Mouse (Mus musculus) neural tube, embryonic 10.5 days (tissue): ENCODE results near the gene March11.

Source experiments
- DNase-seq: peaks from one replicate; pipeline ENCODE4 v3.0.0-alpha.2; 2017; ENCODE audit warnings: low spot score; ENCODE audit errors: extremely low spot score

The March11 gene

DNA sequence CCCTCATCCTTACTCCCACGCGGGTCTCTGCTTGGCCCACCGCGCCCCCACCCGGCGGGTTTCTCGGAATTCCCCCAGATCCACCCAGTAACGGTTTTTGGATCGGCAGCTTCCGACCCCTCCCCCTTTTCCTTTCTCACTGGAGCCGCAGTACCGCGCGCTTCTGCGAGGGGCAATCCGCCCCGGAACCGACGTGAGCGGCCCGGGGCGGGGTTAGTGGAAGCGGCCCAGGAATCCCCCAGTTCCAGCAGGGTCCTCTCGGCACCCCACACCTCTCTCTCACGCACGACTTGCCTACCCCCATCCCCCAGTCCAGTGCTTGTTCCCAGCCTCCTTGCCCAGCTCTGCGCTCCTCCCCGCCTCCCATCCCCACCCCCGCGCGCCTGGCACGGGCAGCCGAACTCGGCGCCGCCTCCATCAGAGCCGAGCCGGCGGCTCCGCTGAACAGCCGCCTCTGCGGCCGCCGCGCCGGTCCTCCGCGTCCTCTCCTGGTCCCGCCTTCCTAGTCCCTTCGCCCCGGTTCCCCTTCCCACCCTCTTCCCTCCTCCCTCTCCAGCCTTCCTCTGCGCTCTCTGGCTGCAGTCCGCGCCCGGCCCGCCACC, at the start of gene March11:
March11 (plus strand) TSS at position 420 of the 602 bp plus-strand sequence.
- peak; percentile 64 for DNase-seq

DNA sequence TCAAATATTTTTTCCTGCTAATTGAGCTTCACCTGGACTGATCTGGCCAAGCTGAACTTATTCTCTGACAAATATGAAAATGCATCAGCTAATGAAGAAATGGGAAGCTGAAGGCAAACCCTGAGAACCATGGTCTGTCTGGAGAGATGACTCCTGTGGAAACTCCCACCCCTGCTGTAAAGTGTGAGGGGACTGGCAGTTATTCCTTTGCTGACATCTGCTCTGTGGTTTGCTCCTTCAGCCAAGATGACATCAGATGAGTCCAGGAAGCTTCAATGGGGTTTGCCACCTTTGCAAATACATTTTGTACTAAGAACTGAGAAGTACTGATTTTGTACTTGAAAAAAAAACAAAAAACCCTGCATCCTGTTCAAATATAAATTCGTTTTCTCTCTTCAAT, 46.5 kb upstream of the March11 start:
- DNase-seq: no peak

DNA sequence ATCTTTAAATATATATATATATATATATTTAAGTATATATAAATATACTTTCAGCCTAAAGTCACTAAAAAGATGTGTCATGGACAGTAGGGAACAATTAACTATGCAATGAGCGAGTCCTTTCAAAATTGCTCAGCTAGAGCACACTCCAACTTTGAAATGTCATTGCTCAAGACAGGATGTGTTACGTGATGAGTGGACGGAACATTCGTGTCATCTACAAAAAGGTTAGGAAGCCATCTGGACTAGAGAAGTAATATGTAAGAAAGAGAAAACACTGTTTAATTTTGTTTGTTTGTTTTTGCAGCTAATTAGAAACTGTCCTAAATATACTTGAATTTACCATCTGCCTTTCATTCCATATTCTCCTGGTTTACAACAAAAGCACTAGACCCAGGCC, 39.3 kb upstream of the March11 start:
- DNase-seq: no peak

- no peak for DNase-seq
Measured at GRCm38 (mm10) chr15:26276035-26276511, 32.8 kb upstream of the March11 start.

- DNase-seq: no peak
Measured at GRCm38 (mm10) chr15:26276608-26277007, 32.2 kb upstream of the March11 start.

GRCm38 (mm10) chr15:26291871-26292270, 17.0 kb upstream of the March11 start:
- no peak for DNase-seq

DNA sequence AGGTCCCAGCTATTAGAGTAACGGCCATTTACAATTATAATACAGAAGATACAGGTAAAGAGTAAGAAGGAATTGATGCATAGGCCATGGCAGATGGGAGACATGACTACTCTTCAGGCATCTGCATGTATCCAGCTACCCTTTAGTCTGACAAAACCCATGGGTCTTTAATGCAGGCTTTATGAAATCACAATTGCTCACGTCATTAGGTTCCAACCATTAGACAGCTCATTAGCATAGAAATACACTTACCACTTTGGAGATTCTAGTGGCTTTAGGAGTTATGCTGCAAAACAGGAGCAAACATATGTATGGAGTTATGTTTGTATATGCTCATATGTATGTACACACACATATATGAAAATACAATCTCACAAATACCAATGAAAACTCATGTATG, 16.0 kb upstream of the March11 start:
- no peak for DNase-seq

- no peak for DNase-seq
Measured at GRCm38 (mm10) chr15:26293215-26293614, 15.6 kb upstream of the March11 start.

GRCm38 (mm10) chr15:26298668-26299067, 10.2 kb upstream of the March11 start:
- DNase-seq: no peak

- DNase-seq: peak; percentile 87
Measured at GRCm38 (mm10) chr15:26309291-26309931, 563 bp downstream of the March11 start.

- no peak for DNase-seq
Measured at GRCm38 (mm10) chr15:26319866-26320265, 11.0 kb downstream of the March11 start.

- DNase-seq: no peak
Measured at GRCm38 (mm10) chr15:26320402-26320801, 11.6 kb downstream of the March11 start.

DNA sequence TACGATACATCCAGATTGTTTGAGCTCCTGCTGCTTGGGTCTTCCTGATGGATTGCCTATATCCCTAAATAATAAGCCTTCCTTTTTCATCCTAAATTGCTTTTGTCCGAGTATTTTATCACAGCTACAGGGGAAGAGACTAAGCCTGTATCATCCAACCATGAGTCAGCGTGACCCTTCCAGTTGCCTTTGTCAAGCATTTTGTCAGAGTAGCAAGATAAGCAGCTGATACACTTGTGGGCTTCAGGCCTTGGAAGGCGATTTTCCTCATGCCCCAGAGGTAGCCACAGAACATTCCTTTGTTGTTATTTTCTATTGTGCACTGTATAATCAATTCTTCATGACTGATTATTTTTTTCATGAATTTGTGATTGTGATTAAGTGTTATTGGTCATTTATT, 14.0 kb downstream of the March11 start:
- DNase-seq: no peak

GRCm38 (mm10) chr15:26327157-26327556, 18.3 kb downstream of the March11 start:
- DNase-seq: no peak

DNA sequence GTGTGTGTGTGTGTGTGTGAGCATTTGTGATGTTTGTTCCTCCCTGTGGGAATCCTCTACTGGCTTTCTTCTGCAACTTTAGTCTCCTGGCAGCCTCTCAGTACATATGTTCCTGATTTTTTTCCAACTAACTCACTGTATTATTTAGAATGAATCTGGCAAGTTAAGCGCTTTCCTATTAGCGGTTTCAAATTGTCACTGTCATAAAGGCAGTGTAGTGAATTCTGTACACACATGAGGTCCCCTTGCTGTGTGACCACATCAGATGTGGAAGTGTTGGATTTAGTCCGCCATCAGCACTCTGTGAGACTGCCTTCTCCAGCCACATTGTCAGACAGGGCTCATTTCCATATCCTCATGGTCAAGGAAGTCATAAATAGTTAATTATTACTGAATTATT, 26.9 kb downstream of the March11 start:
- no peak for DNase-seq

DNA sequence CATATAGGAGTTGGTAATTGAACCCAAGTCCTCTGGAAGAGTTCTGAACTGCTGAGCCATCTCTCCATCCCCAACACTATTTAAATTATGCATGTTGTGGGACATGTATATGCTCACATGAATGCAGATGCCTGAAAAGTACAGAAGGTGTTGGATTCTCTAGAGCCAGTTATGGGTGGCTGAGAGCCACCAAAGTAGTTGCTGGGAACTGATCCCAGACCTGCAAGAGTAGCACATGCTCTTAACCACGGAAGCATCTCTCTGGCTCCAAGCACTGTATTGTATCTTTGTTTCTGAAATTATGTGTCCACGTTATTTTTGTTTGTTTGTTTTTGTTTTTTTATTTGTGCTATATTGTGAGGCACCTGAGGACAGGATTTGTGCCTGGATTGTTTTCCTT, 28.9 kb downstream of the March11 start:
- no peak for DNase-seq

GRCm38 (mm10) chr15:26338343-26338742, 29.5 kb downstream of the March11 start:
- no peak for DNase-seq

DNA sequence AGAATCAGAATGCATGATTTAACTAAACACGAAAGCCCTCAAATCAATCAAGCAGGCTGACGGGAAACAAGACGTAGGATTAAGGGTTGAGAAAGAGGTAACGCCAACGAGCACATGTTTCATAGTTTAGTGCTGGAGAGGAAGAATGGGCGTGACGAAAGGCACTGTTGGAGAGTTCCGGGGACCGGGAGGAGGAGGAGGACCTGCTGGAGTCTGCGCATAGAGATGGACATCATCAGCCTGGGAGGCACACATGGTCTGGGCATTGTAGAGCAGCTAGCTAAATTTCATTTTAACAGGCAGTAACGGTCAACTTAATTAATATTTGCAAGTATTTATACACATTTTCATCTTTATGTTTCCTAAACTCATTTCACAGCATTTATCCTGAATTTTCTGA, 31.6 kb downstream of the March11 start:
- DNase-seq: no peak

GRCm38 (mm10) chr15:26340966-26341365, 32.1 kb downstream of the March11 start:
- DNase-seq: no peak

- DNase-seq: no peak
Measured at GRCm38 (mm10) chr15:26344329-26344728, 35.5 kb downstream of the March11 start.

GRCm38 (mm10) chr15:26353656-26354055, 44.8 kb downstream of the March11 start:
- DNase-seq: no peak

DNA sequence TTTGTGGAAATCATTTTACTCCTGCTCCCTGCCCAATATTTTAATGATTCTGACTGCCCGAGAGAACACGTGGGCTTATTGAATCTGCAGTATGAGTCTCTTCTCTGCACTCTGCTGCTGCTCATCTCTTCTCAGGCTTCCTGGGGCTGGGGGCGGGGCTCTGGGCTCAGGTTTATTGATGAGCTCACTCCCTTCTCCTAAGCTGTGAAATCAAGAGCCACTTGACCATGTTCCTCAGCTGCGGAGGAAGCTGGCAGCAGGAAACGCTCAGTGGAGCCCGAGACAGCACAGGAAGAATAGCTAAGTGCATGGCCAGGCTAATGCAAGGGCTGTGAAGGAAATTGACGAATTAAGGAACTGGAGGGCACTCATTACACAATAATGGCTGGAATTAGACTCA, 56.5 kb downstream of the March11 start:
- no peak for DNase-seq

DNA sequence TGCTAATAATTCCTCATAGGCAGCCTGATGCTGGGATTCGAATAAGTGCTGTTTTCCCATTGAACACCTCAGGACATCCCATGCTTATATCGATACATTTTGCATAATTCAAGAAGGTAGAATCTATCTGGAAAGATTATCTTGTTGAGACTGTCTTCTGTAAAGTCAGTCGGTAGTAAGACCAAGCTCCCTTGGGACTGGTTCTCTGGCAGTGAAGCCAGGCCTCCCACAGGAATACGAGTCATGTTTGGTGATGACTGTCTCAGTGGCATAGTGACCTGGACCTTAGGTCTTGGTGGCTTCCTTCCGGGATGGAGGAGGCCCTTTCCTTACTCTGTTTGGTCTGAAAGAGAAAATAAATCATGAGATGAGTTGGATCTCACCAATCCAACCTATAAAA, 57.7 kb downstream of the March11 start:
- no peak for DNase-seq
